Mouse (Mus musculus) brain, embryonic 14.5 days (tissue): ENCODE measurements at regions not wholly inside any gene's neighbourhood (a gene's known extent, or its start where the extent isn't known, plus 50 kb on each side); places are given as distances from the start of the nearest gene placed in this dataset.

Experiments used
- CTCF ChIP-seq: fragments of 200-500 bp; IDR thresholded peaks from 2 replicates; pipeline ENCODE4 v1.5.1; 2012; ENCODE audit warnings: inconsistent platforms, mild to moderate bottlenecking, moderate library complexity, borderline replicate concordance; ENCODE audit not compliant: insufficient read depth, insufficient read length; ENCODE audit errors: extremely low read depth
- POLR2A ChIP-seq: fragments of 200-500 bp; IDR thresholded peaks from 2 replicates; pipeline ENCODE4 v1.6.1; 2012; ENCODE audit warnings: mild to moderate bottlenecking, inconsistent platforms, borderline replicate concordance; ENCODE audit not compliant: poor library complexity, insufficient read depth, insufficient read length, severe bottlenecking; ENCODE audit errors: extremely low read depth

DNA sequence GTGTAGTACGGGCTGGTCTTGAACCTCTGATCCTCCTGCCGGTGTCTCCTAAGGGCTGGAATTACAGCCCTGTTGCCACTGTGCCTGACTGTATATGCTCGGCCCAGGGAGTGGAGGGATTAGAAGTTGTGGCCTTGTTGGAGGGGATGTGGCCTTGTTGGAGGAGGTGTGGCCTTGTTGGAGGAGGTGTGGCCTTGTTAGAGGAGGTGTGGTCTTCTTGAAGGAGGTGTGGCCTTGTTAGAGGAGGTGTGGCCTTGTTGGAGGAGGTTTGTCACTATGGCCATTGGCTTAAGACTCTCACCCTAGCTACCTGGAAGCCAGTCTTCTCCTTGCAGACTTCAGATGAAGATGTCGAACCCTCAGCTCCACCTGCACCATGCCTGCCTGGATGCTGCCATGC, 128.6 kb downstream of the Gm26897 start:
- TF ChIP-seq POLR2A: no peak
- TF ChIP-seq CTCF: no peak
